Mouse (Mus musculus): ENCODE measurements around the gene Cypt15.
"Not testable (repeated sequence)": the region's sequence is repeated elsewhere in the genome, so short reads cannot be mapped to it uniquely, and the experiment has no call there.

Cypt15 gene

GRCm38 (mm10) chrX:39345967-39346366, at the start of gene Cypt15:
Gene Cypt15 (plus strand): TSS chrX:39346267.
- not testable (repeated sequence) for DNase-seq (ENCODE audit: low spot score)

GRCm38 (mm10) chrX:39370932-39371331, 24.9 kb downstream of the Cypt15 start:
- no peak for DNase-seq (ENCODE audit: low spot score)

DNA sequence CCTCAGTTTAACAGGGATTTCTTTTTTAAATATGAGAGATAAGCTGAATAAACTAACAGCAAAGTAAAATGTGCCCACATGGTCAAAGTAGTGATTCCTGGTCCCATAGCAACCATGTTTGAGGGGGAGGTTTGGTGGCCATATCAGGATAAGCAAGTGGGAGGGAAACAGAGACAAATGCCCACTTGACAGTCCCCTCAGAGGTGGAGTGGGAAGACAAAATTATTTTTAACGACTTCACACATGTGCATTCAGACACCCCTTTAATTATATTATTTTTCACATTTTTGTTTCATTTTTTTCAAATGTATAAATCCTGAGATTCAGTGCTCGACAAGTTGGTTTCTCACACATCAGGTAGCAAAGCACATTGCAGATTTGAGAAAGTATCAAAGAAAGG, 32.8 kb downstream of the Cypt15 start:
- DNase-seq (ENCODE audit: low spot score) = no peak

DNA sequence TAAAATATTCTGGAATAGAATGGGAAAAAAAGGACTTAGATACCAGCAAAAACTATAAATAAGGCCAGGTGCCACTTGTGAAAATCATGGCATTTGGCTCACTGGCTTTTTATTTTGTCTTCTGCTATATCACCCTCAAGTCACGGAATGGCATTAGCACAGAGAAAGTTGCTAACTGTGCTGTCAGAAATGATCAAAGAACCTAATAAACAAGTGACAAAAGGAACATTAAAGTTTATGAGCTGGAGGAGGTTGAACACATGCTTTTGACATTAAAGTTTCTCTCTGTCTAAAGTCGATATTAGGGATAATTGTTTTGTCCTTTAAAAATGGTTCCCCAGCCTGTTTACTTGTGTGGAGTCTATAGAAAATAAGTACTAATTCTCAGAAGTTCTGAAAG, 37.7 kb downstream of the Cypt15 start:
- DNase-seq (ENCODE audit: low spot score) = no peak
